Mouse (Mus musculus): ENCODE results near the gene 4632433K11Rik. TPM values are rescaled to one million over a fixed set of nuclear protein-coding genes. Genes with fewer than 3 reads are reported as not detected.
"Not testable (repeated sequence)": the region's sequence is repeated elsewhere in the genome, so short reads cannot be mapped to it uniquely, and the experiment has no call there.

The 4632433K11Rik gene
- polyA plus RNA-seq, 1 experiment from 2014 or later, result not detected

- H3K4me3 ChIP-seq (replicated peaks; ENCODE audit: low read depth, low read length), result peak within 1 kb of the TSS; percentile 77
- peak within 1 kb of the TSS; percentile 95 for H3K9ac ChIP-seq (ENCODE audit: low read depth, low read length)
- H3K27ac ChIP-seq, result peak within 1 kb of the TSS; percentile 98
- peak; percentile 96 for DNase-seq (ENCODE audit: low spot score)
- peak within 1 kb of the TSS; percentile 77 for H3K4me2 ChIP-seq (ENCODE audit: low read length)
- H3K4me1 ChIP-seq (replicated peaks; ENCODE audit: insufficient read depth, low read length), result peaks cover 8% of the 10 kb centered on the region; the same call in 1 of the 2 replicates
- peak; percentile 84 for ATAC-seq (replicated peaks; ENCODE audit: low FRiP score, low read depth)
- H3K27me3 ChIP-seq (ENCODE audit: insufficient read depth, low read length), result no peaks in the 10 kb centered on the region
- H3K9me3 ChIP-seq (replicated peaks; ENCODE audit: low read length), result no peaks in the 10 kb centered on the region
- 1% methylated on average over 60 of the region's 65 CpGs for WGBS
- TF ChIP-seq CTCF (IDR thresholded peaks at IDR 0.05; ENCODE audit: low read depth), result no peak
- H3K36me3 ChIP-seq (ENCODE audit: insufficient read depth, low read length), result 0 out of 2 replicates have a peak, but pooled peaks cover 7% of the 10 kb centered on the region
Observed at GRCm38 (mm10) chr7:5061774-5062359, 27.9 kb downstream of the 4632433K11Rik start, which contains the start of gene U2af2. U2af2 (plus strand) TSS chr7:5062143.

GRCm38 (mm10) chr7:5062360-5063001, 28.6 kb downstream of the 4632433K11Rik start:
- Histone ChIP-seq H3K4me1 (replicated peaks; ENCODE audit: insufficient read depth, low read length) (peaks cover 6% of the 10 kb centered on the region; the same call in 1 of the 2 replicates), H3K27me3 (ENCODE audit: insufficient read depth, low read length) (no peaks in the 10 kb centered on the region), H3K9ac (ENCODE audit: low read depth, low read length) (peak overlapping the region; percentile 95), H3K36me3 (ENCODE audit: insufficient read depth, low read length) (0 out of 2 replicates have a peak, but pooled peaks cover 7% of the 10 kb centered on the region), H3K4me2 (ENCODE audit: low read length) (peak overlapping the region; percentile 77), H3K4me3 (replicated peaks; ENCODE audit: low read depth, low read length) (peak overlapping the region; percentile 77), H3K27ac (peak overlapping the region; percentile 98), H3K9me3 (replicated peaks; ENCODE audit: low read length) (no peaks in the 10 kb centered on the region)
- DNase-seq (ENCODE audit: low spot score) (peak; percentile 94), ATAC-seq (replicated peaks; ENCODE audit: low FRiP score, low read depth) (peak; percentile 40)
- no peak for TF ChIP-seq CTCF (IDR thresholded peaks at IDR 0.05; ENCODE audit: low read depth)
- WGBS, result under 1% methylated on average over 51 of the region's 51 CpGs

GRCm38 (mm10) chr7:5064886-5065285, 31.0 kb downstream of the 4632433K11Rik start:
- no peak for TF ChIP-seq CTCF (IDR thresholded peaks at IDR 0.05; ENCODE audit: low read depth)
- no peaks in the 10 kb centered on the region for H3K9me3 ChIP-seq (replicated peaks; ENCODE audit: low read length)
- WGBS, result 93% methylated on average over 6 of the region's 6 CpGs
- no peak overlapping the region for H3K27ac ChIP-seq
- H3K4me1 ChIP-seq (replicated peaks; ENCODE audit: insufficient read depth, low read length), result peaks cover 6% of the 10 kb centered on the region; the same call in 1 of the 2 replicates
- H3K36me3 ChIP-seq (ENCODE audit: insufficient read depth, low read length), result peaks cover 30% of the 10 kb centered on the region
- ATAC-seq (replicated peaks; ENCODE audit: low FRiP score, low read depth), result no peak
- H3K4me3 ChIP-seq (replicated peaks; ENCODE audit: low read depth, low read length), result no peak overlapping the region
- no peak overlapping the region for H3K9ac ChIP-seq (ENCODE audit: low read depth, low read length)
- H3K27me3 ChIP-seq (ENCODE audit: insufficient read depth, low read length), result no peaks in the 10 kb centered on the region
- no peak overlapping the region for H3K4me2 ChIP-seq (ENCODE audit: low read length)
- DNase-seq (ENCODE audit: low spot score), result no peak

GRCm38 (mm10) chr7:5073586-5073985, 39.7 kb downstream of the 4632433K11Rik start:
- no peak overlapping the region for H3K4me3 ChIP-seq (replicated peaks; ENCODE audit: low read depth, low read length)
- WGBS, result 70% methylated on average over 1 of the region's 1 CpGs
- H3K4me2 ChIP-seq (ENCODE audit: low read length), result no peak overlapping the region
- no peak for TF ChIP-seq CTCF (IDR thresholded peaks at IDR 0.05; ENCODE audit: low read depth)
- no peaks in the 10 kb centered on the region for H3K4me1 ChIP-seq (replicated peaks; ENCODE audit: insufficient read depth, low read length)
- ATAC-seq (replicated peaks; ENCODE audit: low FRiP score, low read depth), result no peak
- peaks cover 80% of the 10 kb centered on the region for H3K36me3 ChIP-seq (ENCODE audit: insufficient read depth, low read length)
- no peaks in the 10 kb centered on the region for H3K27me3 ChIP-seq (ENCODE audit: insufficient read depth, low read length)
- H3K9me3 ChIP-seq (replicated peaks; ENCODE audit: low read length), result no peaks in the 10 kb centered on the region
- no peak overlapping the region for H3K9ac ChIP-seq (ENCODE audit: low read depth, low read length)
- DNase-seq (ENCODE audit: low spot score), result no peak
- no peak overlapping the region for H3K27ac ChIP-seq

GRCm38 (mm10) chr7:5074984-5075383, 41.1 kb downstream of the 4632433K11Rik start:
- DNase-seq (ENCODE audit: low spot score) (no peak), ATAC-seq (replicated peaks; ENCODE audit: low FRiP score, low read depth) (no peak)
- no peak overlapping the region for H3K4me3 ChIP-seq (replicated peaks; ENCODE audit: low read depth, low read length)
- no peak overlapping the region for H3K4me2 ChIP-seq (ENCODE audit: low read length)
- H3K36me3 ChIP-seq (ENCODE audit: insufficient read depth, low read length), result peaks cover 68% of the 10 kb centered on the region
- H3K4me1 ChIP-seq (replicated peaks; ENCODE audit: insufficient read depth, low read length), result no peaks in the 10 kb centered on the region
- H3K27me3 ChIP-seq (ENCODE audit: insufficient read depth, low read length), result no peaks in the 10 kb centered on the region
- H3K9me3 ChIP-seq (replicated peaks; ENCODE audit: low read length), result no peaks in the 10 kb centered on the region
- H3K27ac ChIP-seq, result no peak overlapping the region
- no peak for TF ChIP-seq CTCF (IDR thresholded peaks at IDR 0.05; ENCODE audit: low read depth)
- no peak overlapping the region for H3K9ac ChIP-seq (ENCODE audit: low read depth, low read length)
- 91% methylated on average over 5 of the region's 5 CpGs for WGBS

GRCm38 (mm10) chr7:5076931-5077330, 43.0 kb downstream of the 4632433K11Rik start:
- Histone ChIP-seq H3K4me2 (ENCODE audit: low read length) (no peak overlapping the region), H3K27me3 (ENCODE audit: insufficient read depth, low read length) (no peaks in the 10 kb centered on the region), H3K9ac (ENCODE audit: low read depth, low read length) (no peak overlapping the region), H3K4me3 (replicated peaks; ENCODE audit: low read depth, low read length) (no peak overlapping the region), H3K9me3 (replicated peaks; ENCODE audit: low read length) (no peaks in the 10 kb centered on the region), H3K27ac (no peak overlapping the region), H3K36me3 (ENCODE audit: insufficient read depth, low read length) (peaks cover 50% of the 10 kb centered on the region), H3K4me1 (replicated peaks; ENCODE audit: insufficient read depth, low read length) (no peaks in the 10 kb centered on the region)
- TF ChIP-seq CTCF (IDR thresholded peaks at IDR 0.05; ENCODE audit: low read depth), result no peak
- no peak for DNase-seq (ENCODE audit: low spot score)
- 82% methylated on average over 2 of the region's 2 CpGs for WGBS
- ATAC-seq (replicated peaks; ENCODE audit: low FRiP score, low read depth), result no peak

GRCm38 (mm10) chr7:5079365-5080009, 45.6 kb downstream of the 4632433K11Rik start:
- H3K9me3 ChIP-seq (replicated peaks; ENCODE audit: low read length); H3K4me1 ChIP-seq (replicated peaks; ENCODE audit: insufficient read depth, low read length); H3K27me3 ChIP-seq (ENCODE audit: insufficient read depth, low read length); ATAC-seq (replicated peaks; ENCODE audit: low FRiP score, low read depth); DNase-seq (ENCODE audit: low spot score): not testable (repeated sequence)
- WGBS, result 39% methylated on average over 9 of the region's 13 CpGs
- peak overlapping the region; percentile 61 for H3K4me2 ChIP-seq (ENCODE audit: low read length)
- peaks cover 38% of the 10 kb centered on the region for H3K36me3 ChIP-seq (ENCODE audit: insufficient read depth, low read length)
- peak overlapping the region; percentile 99 for H3K4me3 ChIP-seq (replicated peaks; ENCODE audit: low read depth, low read length)
- peak overlapping the region; percentile 96 for H3K27ac ChIP-seq
- H3K9ac ChIP-seq (ENCODE audit: low read depth, low read length), result peak overlapping the region; percentile 97
